Mouse (Mus musculus) gastrocnemius, adult 8-10 months (tissue): ENCODE measurements around the gene Kank2. TPM values are rescaled to one million over a fixed set of nuclear protein-coding genes. Genes with fewer than 3 reads are reported as not detected.
"Not testable (repeated sequence)": the region's sequence is repeated elsewhere in the genome, so short reads cannot be mapped to it uniquely, and the experiment has no call there.

Experiments used
- DNase-seq, 2 experiments: peaks; one replicate each; pipeline ENCODE4 v3.0.0; 2022; ENCODE audit warnings: low spot score in 2 of 2
- total RNA-seq, 4 experiments: library from RNA; stranded (reverse); gene quantifications; 2 replicates each; pipeline ENCODE4 v1.2.4; 2022

Gene Kank2
- total RNA-seq, 4 experiments from 2014 or later, result 13.0 to 15.2 (median 14.2) TPM

DNA sequence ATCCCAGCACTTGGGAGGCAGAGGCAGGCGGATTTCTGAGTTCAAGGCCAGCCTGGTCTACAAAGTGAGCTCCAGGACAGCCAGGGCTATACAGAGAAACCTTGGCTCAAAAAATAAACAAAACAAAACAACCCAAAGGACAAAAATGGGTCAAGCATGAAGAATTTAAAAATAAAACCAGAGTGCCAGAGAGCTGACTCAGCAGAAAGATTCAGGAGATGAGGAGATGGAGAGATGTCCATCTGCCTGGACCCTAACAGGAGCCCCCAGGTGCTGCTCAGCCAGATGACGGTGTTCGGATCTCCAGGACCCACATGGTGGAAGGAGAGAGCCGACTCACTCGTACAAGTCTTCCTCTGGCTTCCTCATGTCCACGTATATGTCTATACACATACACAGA, 20.0 kb upstream of the Kank2 start:
- DNase-seq, result no peak

DNA sequence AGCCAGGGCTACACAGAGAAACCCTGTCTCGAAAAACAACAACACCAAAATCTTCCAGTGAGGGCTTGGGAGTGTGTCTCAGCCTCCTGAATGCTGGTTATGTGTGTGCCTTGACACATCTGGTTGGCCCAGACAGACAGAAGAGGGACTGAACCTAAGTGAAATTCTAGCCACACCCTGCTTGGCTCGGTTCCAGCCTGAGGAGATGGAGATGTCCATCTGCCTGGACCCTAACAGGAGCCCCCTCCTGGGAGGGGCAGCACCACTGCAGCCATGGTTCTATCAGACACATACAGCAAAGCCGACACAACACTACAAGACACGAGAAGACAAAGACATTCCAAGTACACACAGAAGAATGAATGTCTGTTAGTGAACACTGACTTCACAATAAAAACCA, 19.6 kb upstream of the Kank2 start:
- no peak for DNase-seq

GRCm38 (mm10) chr9:21816716-21817305, 18.3 kb upstream of the Kank2 start:
- DNase-seq, result no peak

- DNase-seq, result no peak
These were observed 12.6 kb upstream of the Kank2 start for GRCm38 (mm10) chr9:21811170-21811569.

DNA sequence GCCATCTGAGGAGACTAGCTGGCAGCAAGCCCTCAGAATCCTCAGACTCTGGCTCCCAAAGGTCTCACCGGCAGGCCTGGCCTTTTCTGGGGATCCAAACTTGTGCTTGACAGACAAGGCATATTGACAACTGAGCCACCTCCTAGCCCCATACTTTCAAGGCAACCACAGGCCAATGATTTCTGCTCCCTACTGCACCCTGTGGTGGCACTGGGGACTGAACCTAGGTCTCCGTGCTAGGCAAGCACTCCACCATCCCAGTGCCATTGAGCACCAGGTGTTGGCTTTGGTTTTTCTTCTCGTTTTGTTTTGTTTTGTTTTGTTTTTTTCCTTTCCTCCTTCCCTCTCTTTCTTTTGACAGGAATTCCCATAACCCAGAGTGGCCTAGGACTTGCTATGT, 10.0 kb upstream of the Kank2 start:
- no peak for DNase-seq

DNA sequence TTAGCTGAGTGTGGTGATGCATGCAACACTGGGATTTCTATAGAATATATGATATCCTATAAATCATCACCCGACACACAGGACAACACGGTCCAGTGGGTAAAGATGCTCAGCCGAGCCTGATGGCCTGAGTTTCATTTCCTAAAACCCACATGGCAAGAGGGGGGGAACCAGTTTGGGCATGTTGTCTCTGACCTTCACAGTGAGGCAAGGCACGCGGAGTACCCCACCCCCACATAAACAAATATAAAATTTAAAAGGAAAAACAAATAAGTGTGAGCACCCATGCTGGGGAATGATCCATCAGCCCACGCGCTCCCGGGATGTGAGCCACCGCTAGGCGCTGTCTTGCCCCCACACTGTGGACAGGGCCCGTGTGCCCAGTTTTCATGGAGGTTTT, 8.4 kb upstream of the Kank2 start:
- DNase-seq, result no peak

- DNase-seq, result no peak
These were observed 7.8 kb upstream of the Kank2 start for GRCm38 (mm10) chr9:21806363-21806762.

DNA sequence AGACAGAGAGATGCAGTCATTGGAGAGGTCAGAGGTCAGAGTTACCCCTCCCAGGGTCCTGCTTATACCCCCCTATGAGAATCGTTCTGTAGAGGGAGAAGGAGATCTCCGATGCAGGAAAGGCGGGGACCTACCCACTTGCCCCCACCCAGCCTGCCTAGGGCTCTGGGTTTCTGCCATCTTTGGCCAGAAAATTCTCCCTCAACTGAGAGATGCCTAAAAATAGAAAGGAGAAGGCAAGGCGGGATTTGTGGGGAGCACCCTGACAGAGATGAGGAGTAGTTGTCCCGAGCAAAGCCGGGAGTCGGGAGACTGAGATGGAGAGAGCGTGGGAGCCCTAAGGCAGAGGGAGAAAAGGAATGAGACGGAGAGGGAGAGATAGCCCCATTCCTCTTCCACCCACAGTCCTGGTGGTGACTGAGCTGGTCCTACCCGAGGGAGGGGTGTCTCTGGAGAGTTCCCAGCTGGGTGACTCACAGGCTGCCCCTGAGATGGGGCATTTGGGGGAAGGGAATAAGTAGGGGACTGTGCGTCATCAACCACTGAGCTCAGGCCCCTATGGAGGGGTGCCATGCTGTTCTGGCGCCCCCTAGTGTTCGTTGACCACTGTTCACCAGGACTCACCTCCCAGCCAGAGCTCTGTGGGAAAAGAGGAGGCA, 5.6 kb upstream of the Kank2 start:
- peak; percentile 62 to 74 for DNase-seq

- DNase-seq, result no peak
These were observed 3.0 kb upstream of the Kank2 start for GRCm38 (mm10) chr9:21801591-21801990.

DNA sequence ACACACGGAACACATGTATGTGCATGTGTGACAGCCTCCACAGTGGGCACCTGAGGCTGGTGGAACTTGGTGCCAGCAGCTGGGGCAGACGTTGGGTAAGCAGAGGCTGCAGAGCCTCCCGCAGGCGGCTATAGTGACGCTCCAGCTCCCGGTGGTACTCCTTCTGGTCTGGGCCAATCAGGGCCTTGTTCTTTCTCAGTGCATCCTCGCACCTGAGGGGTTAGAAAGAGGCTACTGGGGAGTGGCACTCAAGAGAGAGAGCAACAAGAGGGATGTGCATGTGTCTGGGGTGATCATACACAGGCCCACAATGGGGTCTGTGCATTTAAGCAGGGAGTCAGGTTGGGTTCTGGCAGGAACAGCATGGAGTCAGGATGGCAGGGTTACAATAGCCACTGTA, 2.6 kb upstream of the Kank2 start:
- no peak for DNase-seq

- DNase-seq, result no peak
These were observed 436 bp upstream of the Kank2 start for GRCm38 (mm10) chr9:21799010-21799350.

- peak; percentile 67 to 74 for DNase-seq
These were observed 611 bp downstream of the Kank2 start for GRCm38 (mm10) chr9:21797921-21798344.

GRCm38 (mm10) chr9:21796919-21797318, 1.6 kb downstream of the Kank2 start:
- DNase-seq, result no peak

- DNase-seq, result no peak
These were observed 2.3 kb downstream of the Kank2 start for GRCm38 (mm10) chr9:21796259-21796658.

- no peak for DNase-seq
These were observed 3.0 kb downstream of the Kank2 start for GRCm38 (mm10) chr9:21795579-21795978.

DNA sequence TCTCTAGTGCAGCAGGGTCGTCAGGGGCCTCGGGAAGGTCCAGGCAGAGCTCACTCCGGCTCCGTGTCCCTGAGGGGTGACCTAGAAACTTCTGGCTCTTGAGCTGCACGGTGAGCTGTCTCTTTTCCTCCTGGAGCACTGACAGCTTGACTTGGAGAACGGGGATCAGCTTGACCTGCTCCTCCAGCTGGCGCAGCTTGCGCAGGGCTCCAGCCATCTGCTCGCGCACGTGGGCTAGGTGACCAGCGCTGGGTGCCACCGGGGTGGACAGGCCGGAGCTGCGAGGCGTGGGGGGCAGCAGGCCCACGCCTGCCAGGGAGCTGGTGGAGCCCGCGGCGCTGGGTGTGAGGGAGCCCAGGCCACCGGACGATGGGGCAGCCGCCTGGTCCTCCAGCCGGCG, 3.6 kb downstream of the Kank2 start:
- DNase-seq, result no peak

DNA sequence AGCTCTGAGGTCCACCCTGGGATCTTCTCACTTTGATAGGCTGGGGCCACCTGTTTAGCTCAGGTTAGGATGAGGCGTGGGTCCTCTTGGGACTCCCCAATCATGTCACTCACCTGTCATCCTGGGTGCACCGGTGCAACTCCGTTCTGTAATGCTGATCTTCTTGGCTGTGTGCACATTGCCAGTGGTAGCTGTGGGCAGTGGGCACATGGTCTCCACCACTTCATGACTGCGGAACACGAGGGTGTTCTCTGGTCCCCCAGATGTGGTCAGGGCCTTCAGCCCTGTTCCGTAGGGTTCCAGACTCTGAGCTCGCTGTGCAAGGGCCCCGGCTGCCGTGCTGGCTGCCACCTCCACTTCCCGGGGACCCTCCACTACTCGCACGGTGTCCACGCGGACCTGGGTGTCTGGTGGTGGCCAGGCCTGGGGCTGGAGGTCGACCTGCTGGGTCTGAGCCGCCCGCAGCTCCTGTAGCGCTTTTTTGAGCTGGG, 4.2 kb downstream of the Kank2 start:
- DNase-seq, result no peak

DNA sequence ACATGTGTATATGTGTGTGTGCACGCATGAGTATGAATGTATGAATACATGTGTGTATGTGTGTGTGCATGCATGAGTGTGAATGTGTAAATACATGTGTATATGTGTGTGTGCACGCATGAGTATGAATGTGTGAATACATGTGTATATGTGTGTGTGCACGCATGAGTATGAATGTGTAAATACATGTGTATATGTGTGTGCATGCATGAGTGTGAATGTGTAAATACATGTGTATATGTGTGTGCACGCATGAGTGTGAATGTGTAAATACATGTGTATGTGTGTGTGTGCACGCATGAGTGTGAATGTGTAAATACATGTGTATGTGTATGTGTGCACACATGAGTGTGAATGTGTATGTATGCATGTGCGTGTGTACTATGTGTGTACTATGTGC, 5.0 kb downstream of the Kank2 start:
- DNase-seq, result not testable (repeated sequence)

DNA sequence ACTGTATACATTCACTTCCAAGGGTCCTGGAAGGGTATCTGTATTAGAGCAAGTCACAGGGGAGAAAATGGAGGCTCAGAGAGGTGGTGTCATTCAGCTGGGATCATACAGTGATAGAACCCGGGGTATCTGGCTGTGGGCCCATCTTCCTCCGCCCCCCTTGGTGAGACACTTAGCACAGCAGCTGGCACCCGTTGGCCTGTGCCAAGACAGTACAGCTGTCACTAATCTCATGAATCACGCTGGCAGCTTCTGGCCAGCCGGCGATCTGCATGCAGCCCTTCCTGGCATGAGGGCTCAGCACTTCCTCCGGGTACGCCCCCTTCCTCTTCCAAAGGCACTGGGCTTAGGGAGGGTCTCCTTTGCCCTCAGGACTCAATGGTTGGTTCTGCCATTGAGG, 5.9 kb downstream of the Kank2 start:
- DNase-seq, result peak; percentile 46 to 67

GRCm38 (mm10) chr9:21791861-21792260, 6.7 kb downstream of the Kank2 start:
- DNase-seq, result peak in 1 of 2 experiments; percentile 36

DNA sequence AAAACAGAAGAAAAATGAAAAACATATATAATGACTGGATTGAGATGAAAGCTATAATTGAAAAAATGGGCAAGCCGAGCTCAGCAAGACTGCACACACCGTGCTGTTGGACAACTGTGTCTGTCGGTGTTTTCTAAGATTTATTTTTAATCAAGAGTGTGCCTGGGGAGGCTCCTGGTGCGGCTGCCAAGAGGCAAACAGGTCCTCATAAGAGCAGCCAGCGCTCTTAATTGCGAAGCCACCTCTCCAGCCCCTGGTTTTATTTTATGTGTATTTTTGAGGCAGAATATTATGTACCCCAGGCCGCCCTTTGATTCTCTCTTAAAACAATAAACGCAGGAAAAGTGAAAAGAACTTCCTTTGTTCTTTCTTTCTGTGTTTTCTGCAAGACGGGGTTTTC, 10.3 kb downstream of the Kank2 start:
- no peak for DNase-seq

- no peak for DNase-seq
These were observed 10.9 kb downstream of the Kank2 start for GRCm38 (mm10) chr9:21787654-21788053.

DNA sequence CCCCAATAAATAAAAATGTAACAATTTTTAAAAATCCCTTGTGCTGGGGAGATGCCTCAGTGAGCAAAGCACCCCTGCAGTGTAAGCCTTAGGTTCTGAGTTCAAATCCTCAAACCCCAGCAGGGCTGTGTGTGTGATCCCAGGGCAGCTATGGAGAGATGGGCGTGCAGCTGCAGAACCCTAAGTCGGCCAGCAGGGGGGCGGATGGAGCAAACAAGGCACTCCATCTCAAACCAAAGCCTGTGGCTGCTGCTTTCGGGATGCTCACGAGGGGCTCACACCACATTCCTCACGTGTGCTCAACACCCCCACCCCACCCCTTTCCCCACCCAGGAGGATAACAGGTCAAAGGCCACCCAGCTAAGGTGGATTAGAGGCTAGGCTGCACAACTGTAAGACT, 11.6 kb downstream of the Kank2 start:
- DNase-seq, result peak in 1 of 2 experiments; percentile 31
